Mouse (Mus musculus): ENCODE measurements around the gene Cog2. TPM values are rescaled to one million over a fixed set of nuclear protein-coding genes. Genes with fewer than 3 reads are reported as not detected.

The Cog2 gene
- polyA plus RNA-seq, 1 experiment from 2014 or later = 31.4 TPM

GRCm38 (mm10) chr8:124551011-124551661 lies 30.6 kb downstream of the Cog2 start:
- H3K27me3 ChIP-seq (replicated peaks) = no peaks in the 10 kb centered on the region
- no peak overlapping the region for H3K9ac ChIP-seq
- ATAC-seq (ENCODE audit: insufficient read depth, low FRiP score, low read depth) = no peak
- no peak overlapping the region for H3K4me3 ChIP-seq (replicated peaks)
- no peaks in the 10 kb centered on the region for H3K4me1 ChIP-seq
- H3K36me3 ChIP-seq = peaks cover 59% of the 10 kb centered on the region
- H3K4me2 ChIP-seq = no peak overlapping the region
- no peaks in the 10 kb centered on the region for H3K9me3 ChIP-seq
- no peak overlapping the region for H3K27ac ChIP-seq
- 92% methylated on average over 15 of the region's 15 CpGs for WGBS

DNA sequence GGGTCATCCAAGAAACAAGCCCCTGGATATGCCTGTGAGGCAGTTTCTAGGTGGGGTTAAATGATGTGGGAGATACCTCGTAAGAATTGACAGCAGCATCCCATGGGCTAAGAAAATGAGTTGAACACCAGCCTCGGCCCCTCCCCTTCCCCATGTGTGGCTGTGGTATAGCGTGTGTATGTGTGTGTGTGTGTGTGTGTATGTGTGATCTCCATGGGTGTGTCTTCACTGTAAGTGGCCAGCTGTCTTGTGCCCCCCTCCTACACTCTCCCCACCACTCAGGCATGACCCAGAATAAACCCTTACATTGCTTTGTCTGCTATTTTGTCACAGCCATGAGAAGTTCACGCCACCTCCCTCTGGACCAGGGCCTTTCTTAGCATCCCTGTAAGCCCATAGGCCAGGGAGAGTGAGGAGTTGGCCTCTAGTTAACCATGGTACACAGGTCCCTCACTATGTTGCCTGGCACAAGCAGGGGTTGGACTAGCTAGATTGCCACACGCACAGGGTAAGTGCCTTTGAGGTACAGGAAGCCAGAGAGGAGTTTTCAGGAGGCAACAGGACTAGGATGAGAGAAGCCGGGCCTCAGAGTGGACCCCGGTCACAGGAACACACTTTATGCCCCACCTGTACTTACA lies 34.7 kb downstream of the Cog2 start:
- H3K4me1 ChIP-seq = 0 out of 2 replicates have a peak, but pooled peaks cover 2% of the 10 kb centered on the region
- no peaks in the 10 kb centered on the region for H3K27me3 ChIP-seq (replicated peaks)
- no peak overlapping the region for H3K27ac ChIP-seq
- H3K9ac ChIP-seq = no peak overlapping the region
- no peaks in the 10 kb centered on the region for H3K9me3 ChIP-seq
- ATAC-seq (ENCODE audit: insufficient read depth, low FRiP score, low read depth) = no peak
- peaks cover 27% of the 10 kb centered on the region for H3K36me3 ChIP-seq
- no peak overlapping the region for H3K4me3 ChIP-seq (replicated peaks)
- WGBS = 88% methylated on average over 7 of the region's 7 CpGs
- no peak overlapping the region for H3K4me2 ChIP-seq

DNA sequence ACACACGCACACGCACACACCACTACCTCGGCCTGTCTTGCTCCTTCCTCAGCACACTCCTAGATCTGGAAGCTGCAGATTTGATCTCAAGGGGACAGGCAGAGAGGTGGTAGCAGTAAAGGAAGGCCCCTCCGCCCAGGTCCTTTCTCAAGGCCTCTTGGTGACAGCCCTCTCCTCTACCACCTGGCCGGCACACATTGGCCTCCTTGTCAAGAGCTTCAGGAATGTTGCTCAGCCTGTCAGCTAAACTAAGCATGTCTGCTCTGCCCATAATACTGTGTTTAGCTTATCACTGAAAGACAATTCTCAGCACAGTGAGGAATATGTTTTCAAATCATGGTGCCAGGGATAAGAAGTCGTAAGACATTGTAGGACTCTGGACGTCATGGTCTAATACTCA lies 35.6 kb downstream of the Cog2 start:
- 74% methylated on average over 7 of the region's 7 CpGs for WGBS
- no peaks in the 10 kb centered on the region for H3K9me3 ChIP-seq
- no peak overlapping the region for H3K4me2 ChIP-seq
- H3K27me3 ChIP-seq (replicated peaks) = no peaks in the 10 kb centered on the region
- 0 out of 2 replicates have a peak, but pooled peaks cover 2% of the 10 kb centered on the region for H3K4me1 ChIP-seq
- ATAC-seq (ENCODE audit: insufficient read depth, low FRiP score, low read depth) = no peak
- peak overlapping the region; percentile 7; the same call in 1 of the 2 replicates for H3K27ac ChIP-seq
- H3K36me3 ChIP-seq = peaks cover 17% of the 10 kb centered on the region
- no peak overlapping the region for H3K9ac ChIP-seq
- H3K4me3 ChIP-seq (replicated peaks) = no peak overlapping the region

GRCm38 (mm10) chr8:124556658-124557057 lies 36.1 kb downstream of the Cog2 start:
- peaks cover 13% of the 10 kb centered on the region for H3K36me3 ChIP-seq
- ATAC-seq (ENCODE audit: insufficient read depth, low FRiP score, low read depth) = no peak
- 78% methylated on average over 13 of the region's 13 CpGs for WGBS
- no peak overlapping the region for H3K9ac ChIP-seq
- 0 out of 2 replicates have a peak, but pooled peaks cover 2% of the 10 kb centered on the region for H3K4me1 ChIP-seq
- H3K27ac ChIP-seq = no peak overlapping the region
- no peaks in the 10 kb centered on the region for H3K9me3 ChIP-seq
- no peak overlapping the region for H3K4me2 ChIP-seq
- H3K4me3 ChIP-seq (replicated peaks) = no peak overlapping the region
- H3K27me3 ChIP-seq (replicated peaks) = no peaks in the 10 kb centered on the region

DNA sequence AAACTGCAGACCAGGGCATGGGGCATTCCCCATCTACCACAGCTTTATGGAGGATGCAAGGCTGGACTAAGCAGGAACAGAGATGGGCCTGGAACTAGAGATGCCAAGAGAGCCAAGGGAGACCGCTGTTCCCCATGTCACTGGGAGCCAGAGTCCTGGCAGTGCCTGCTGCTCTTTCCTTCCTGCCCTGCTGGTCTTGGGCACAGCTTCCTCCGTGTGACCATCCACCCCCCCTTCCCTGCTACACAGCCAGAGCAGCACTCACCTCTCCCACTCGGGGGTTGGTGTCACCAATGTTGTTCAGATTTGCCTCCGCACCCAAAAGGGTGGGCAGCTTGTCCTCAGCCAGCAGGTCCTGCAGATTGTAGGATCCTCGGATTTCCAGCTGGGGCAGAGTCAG lies 36.9 kb downstream of the Cog2 start:
- Histone ChIP-seq H3K27me3 (replicated peaks) (no peaks in the 10 kb centered on the region), H3K4me2 (no peak overlapping the region), H3K4me1 (0 out of 2 replicates have a peak, but pooled peaks cover 2% of the 10 kb centered on the region), H3K9me3 (no peaks in the 10 kb centered on the region), H3K27ac (no peak overlapping the region; the same call in 1 of the 2 replicates), H3K4me3 (replicated peaks) (no peak overlapping the region), H3K36me3 (peaks cover 4% of the 10 kb centered on the region; the same call in 1 of the 2 replicates), H3K9ac (no peak overlapping the region)
- WGBS = 60% methylated on average over 5 of the region's 5 CpGs
- no peak for ATAC-seq (ENCODE audit: insufficient read depth, low FRiP score, low read depth)

- Histone ChIP-seq H3K36me3 (no peaks in the 10 kb centered on the region), H3K27ac (no peak overlapping the region), H3K4me2 (no peak overlapping the region), H3K4me1 (peaks cover 20% of the 10 kb centered on the region; the same call in 1 of the 2 replicates), H3K9ac (no peak overlapping the region), H3K4me3 (replicated peaks) (no peak overlapping the region), H3K27me3 (replicated peaks) (no peaks in the 10 kb centered on the region), H3K9me3 (no peaks in the 10 kb centered on the region)
- ATAC-seq (ENCODE audit: insufficient read depth, low FRiP score, low read depth) = no peak
- WGBS = 76% methylated on average over 6 of the region's 6 CpGs
These were observed 46.6 kb downstream of the Cog2 start for GRCm38 (mm10) chr8:124567126-124567525.

GRCm38 (mm10) chr8:124567584-124567983 lies 47.0 kb downstream of the Cog2 start:
- H3K9ac ChIP-seq = no peak overlapping the region
- no peaks in the 10 kb centered on the region for H3K36me3 ChIP-seq
- no peak for ATAC-seq (ENCODE audit: insufficient read depth, low FRiP score, low read depth)
- WGBS = 77% methylated on average over 3 of the region's 3 CpGs
- H3K4me2 ChIP-seq = no peak overlapping the region
- H3K4me1 ChIP-seq = peaks cover 20% of the 10 kb centered on the region; the same call in 1 of the 2 replicates
- H3K27me3 ChIP-seq (replicated peaks) = no peaks in the 10 kb centered on the region
- H3K4me3 ChIP-seq (replicated peaks) = no peak overlapping the region
- H3K9me3 ChIP-seq = no peaks in the 10 kb centered on the region
- H3K27ac ChIP-seq = no peak overlapping the region

DNA sequence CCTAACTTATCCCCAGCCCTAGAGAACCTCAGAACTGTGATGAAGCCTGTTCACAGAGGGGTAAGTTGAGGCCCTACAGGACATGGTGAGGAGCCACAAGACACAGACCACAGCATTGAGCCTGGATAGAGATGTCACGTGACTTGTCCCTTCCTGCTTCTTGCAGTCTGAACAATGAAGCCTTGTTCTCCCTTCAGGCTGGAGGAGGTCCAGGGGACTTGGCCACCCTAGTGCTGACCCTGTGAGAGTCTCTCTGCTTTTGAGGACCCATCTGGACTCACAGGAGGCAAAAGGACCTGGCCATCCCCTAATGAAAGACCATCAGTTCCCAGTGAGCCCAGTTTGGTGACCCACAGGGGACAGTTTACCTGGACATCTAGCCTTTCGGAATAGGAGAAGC lies 48.5 kb downstream of the Cog2 start:
- Histone ChIP-seq H3K4me1 (peaks cover 24% of the 10 kb centered on the region; the same call in 1 of the 2 replicates), H3K36me3 (no peaks in the 10 kb centered on the region), H3K9me3 (no peaks in the 10 kb centered on the region), H3K4me3 (replicated peaks) (no peak overlapping the region), H3K4me2 (no peak overlapping the region), H3K9ac (no peak overlapping the region), H3K27ac (peak overlapping the region; percentile 13; the same call in 1 of the 2 replicates), H3K27me3 (replicated peaks) (no peaks in the 10 kb centered on the region)
- no peak; the same call in 1 of the 2 replicates for ATAC-seq (ENCODE audit: insufficient read depth, low FRiP score, low read depth)
- 73% methylated on average over 2 of the region's 2 CpGs for WGBS

DNA sequence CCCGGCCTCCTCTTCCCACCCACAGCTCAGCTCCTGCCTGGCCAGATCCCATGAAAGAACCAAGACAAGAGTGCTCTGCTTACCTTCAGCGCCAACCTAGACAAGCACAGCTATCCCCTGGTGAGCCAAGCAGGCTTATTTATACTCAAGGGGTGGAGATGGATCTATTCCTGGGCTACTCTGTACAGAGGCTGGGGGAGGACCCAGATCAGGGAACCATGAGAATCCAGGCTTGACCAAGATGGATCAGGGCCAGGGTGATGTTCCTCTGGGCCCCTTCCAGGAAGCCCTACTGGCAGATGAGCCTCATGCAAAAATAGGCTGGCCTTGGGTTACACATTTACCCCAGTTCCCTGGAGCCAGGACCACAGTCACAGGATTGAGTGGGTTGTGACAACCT lies 49.0 kb downstream of the Cog2 start, which contains the start of gene Agt:
Gene Agt, minus strand, starts transcription at position 114 of the 400 bp plus-strand sequence.
- Histone ChIP-seq H3K9me3 (no peaks in the 10 kb centered on the region), H3K4me1 (peaks cover 24% of the 10 kb centered on the region; the same call in 1 of the 2 replicates), H3K27ac (peak within 1 kb of the TSS; percentile 85; the same call in 1 of the 2 replicates), H3K4me3 (replicated peaks) (no peak within 1 kb of the TSS), H3K27me3 (replicated peaks) (no peaks in the 10 kb centered on the region), H3K4me2 (no peak within 1 kb of the TSS), H3K9ac (no peak within 1 kb of the TSS), H3K36me3 (no peaks in the 10 kb centered on the region)
- ATAC-seq (ENCODE audit: insufficient read depth, low FRiP score, low read depth) = no peak; the same call in 1 of the 2 replicates
- WGBS = 75% methylated on average over 2 of the region's 2 CpGs

- H3K27me3 ChIP-seq (replicated peaks) = no peaks in the 10 kb centered on the region
- H3K9me3 ChIP-seq = no peaks in the 10 kb centered on the region
- no peaks in the 10 kb centered on the region for H3K36me3 ChIP-seq
- WGBS = 49% methylated on average over 8 of the region's 8 CpGs
- peak; percentile 35; the same call in 1 of the 2 replicates for ATAC-seq (ENCODE audit: insufficient read depth, low FRiP score, low read depth)
- no peak overlapping the region for H3K9ac ChIP-seq
- H3K4me2 ChIP-seq = no peak overlapping the region
- peaks cover 29% of the 10 kb centered on the region; the same call in 1 of the 2 replicates for H3K4me1 ChIP-seq
- no peak overlapping the region for H3K4me3 ChIP-seq (replicated peaks)
- H3K27ac ChIP-seq = peak overlapping the region; percentile 85
These were observed 51.3 kb downstream of the Cog2 start for GRCm38 (mm10) chr8:124571732-124572429.

GRCm38 (mm10) chr8:124572430-124572775 lies 51.8 kb downstream of the Cog2 start:
- Histone ChIP-seq H3K27ac (peak overlapping the region; percentile 26; the same call in 1 of the 2 replicates), H3K9me3 (no peaks in the 10 kb centered on the region), H3K36me3 (no peaks in the 10 kb centered on the region), H3K4me1 (peaks cover 29% of the 10 kb centered on the region; the same call in 1 of the 2 replicates), H3K4me3 (replicated peaks) (no peak overlapping the region), H3K9ac (no peak overlapping the region), H3K27me3 (replicated peaks) (no peaks in the 10 kb centered on the region), H3K4me2 (no peak overlapping the region)
- no peak for ATAC-seq (ENCODE audit: insufficient read depth, low FRiP score, low read depth)

Data from stomach, embryonic 15.5 days (tissue).